Mouse (Mus musculus) frontal cortex, postnatal 10 days (tissue): Measurements from ENCODE around the gene Clip2.

Experiments
- DNase-seq, 2 experiments: peaks; one replicate each; pipeline ENCODE4 v3.0.0; 2022; ENCODE audit warnings: low spot score in 2 of 2, mixed read lengths in 1 of 2

Gene Clip2

DNA sequence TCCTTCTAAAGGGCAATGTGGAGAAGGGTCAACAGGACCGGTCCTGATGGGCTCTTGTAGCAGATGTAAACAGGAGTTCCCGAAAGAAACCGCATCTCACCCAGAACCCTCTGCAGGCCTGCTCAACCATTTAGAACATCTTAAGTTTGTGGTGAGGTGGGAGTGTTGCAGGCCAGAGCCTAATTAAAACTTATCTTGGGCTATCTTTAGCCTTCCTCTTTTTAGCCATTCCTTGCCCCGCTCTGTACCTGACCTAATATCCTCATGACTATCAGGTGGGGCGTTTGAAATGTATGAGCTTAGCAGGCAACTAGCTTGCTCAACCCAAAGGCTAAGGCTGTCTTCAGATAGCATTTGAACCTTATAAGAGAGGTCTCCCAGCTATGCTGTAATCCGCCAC, 13.5 kb upstream of the Clip2 start:
- no peak for DNase-seq

- DNase-seq: no peak
These were observed 12.0 kb upstream of the Clip2 start for GRCm38 (mm10) chr5:134564272-134564671.

GRCm38 (mm10) chr5:134560450-134561171, 8.4 kb upstream of the Clip2 start:
- no peak for DNase-seq

- DNase-seq: no peak
These were observed 7.8 kb upstream of the Clip2 start, which contains the start of gene Syna for GRCm38 (mm10) chr5:134560071-134560449. Gene Syna, minus strand, starts transcription at chr5:134560171.

- peak; percentile 80 to 85 for DNase-seq
These were observed 3.4 kb upstream of the Clip2 start for GRCm38 (mm10) chr5:134555463-134556164.

- no peak for DNase-seq
These were observed 1.8 kb upstream of the Clip2 start for GRCm38 (mm10) chr5:134553951-134554546.

- peak; percentile 63 to 73 for DNase-seq
These were observed 763 bp downstream of the Clip2 start for GRCm38 (mm10) chr5:134551233-134552109.

DNA sequence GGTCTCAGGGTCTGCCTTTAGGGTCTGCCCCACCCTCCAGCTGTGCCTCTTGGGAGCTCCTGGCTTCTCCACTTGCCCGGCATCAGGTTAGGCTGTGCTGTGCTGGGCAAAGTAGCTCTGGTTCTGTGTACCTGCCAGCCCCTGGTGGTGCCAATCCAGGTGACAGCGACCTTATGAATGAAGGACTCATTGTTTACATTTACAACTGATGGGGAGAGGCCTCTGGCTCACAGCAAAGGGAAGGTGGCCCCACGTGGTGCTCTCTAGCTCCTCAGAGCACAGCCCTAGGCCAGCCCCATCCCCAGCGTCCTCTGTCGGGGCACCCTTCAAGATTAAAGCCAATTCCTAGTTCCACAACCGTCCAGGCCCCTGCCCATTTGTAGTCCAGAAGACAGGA, 1.4 kb downstream of the Clip2 start:
- DNase-seq: no peak

DNA sequence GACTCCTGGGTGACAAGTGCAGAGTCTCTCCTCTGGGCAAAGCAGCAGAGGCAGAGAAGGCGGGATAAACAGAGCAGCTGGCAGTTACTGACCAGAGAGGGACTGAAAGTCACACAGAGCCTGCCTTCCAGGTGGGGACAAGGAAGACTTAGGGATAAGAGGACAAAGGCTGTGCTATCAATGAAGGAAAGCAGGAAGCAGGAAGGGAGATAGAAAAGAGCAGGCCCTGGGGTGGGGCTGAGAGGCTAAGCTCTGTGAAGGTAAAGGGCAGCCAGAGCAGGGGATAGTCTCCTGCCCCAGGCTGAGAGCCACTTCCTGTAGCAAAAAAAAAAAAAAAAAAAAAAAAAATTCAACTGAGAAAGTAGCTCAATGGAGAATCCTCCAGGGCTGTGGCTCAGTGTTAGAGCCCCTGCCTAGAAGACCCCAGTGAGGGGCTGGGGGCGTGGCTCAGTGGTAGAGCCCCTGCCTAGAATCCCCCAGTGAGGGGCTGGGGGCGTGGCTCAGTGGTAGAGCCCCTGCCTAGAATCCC, 2.5 kb downstream of the Clip2 start:
- DNase-seq: no peak

- DNase-seq: no peak
These were observed 3.9 kb downstream of the Clip2 start for GRCm38 (mm10) chr5:134548306-134548705.

DNA sequence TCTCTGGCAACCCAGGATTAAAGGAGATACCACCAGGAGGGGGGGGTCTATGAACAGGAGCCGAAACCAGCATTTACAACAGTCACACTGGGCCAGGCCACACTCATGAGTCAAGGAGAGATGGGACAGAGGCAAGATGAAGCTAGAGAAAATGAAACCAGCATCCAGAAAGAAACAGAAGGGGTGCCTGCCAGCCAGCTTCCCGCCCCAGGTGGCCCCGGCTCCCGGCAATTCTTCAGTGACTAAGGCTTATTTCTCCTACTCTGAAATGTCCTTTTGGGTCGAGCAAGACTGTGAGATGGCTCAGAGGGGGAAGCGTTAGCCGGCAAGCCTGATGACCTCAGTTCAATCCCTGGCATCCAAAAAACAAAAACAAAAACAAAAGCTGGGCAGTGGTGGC, 5.4 kb downstream of the Clip2 start:
- no peak for DNase-seq

- no peak for DNase-seq
These were observed 7.0 kb downstream of the Clip2 start for GRCm38 (mm10) chr5:134545242-134545629.

- DNase-seq: no peak
These were observed 7.6 kb downstream of the Clip2 start for GRCm38 (mm10) chr5:134544516-134545241.

GRCm38 (mm10) chr5:134541640-134542039, 10.6 kb downstream of the Clip2 start:
- no peak for DNase-seq

- DNase-seq: no peak
These were observed 11.4 kb downstream of the Clip2 start for GRCm38 (mm10) chr5:134540881-134541280.

DNA sequence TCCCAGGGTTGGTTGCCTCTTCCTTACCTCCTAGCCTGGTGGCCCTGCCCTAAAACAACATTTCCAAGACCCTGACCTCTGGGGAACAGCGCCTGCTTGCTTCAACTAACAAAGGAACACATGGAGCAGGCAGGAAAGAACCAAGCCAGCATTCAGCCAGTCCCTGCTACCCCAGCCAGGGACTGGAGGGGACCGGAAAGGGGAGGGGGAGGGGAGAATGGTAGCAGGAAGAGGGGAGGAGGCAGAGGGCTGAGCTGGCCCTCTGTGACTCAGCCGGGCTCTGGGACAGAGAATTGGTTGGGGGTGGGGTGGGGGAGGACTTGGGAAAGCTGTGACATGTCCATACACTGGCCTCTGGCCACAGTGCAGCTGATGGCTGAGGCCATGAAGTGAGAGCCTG, 12.3 kb downstream of the Clip2 start:
- no peak for DNase-seq

- no peak for DNase-seq
These were observed 16.2 kb downstream of the Clip2 start for GRCm38 (mm10) chr5:134536036-134536435.

- no peak for DNase-seq
These were observed 19.8 kb downstream of the Clip2 start for GRCm38 (mm10) chr5:134532417-134532816.

DNA sequence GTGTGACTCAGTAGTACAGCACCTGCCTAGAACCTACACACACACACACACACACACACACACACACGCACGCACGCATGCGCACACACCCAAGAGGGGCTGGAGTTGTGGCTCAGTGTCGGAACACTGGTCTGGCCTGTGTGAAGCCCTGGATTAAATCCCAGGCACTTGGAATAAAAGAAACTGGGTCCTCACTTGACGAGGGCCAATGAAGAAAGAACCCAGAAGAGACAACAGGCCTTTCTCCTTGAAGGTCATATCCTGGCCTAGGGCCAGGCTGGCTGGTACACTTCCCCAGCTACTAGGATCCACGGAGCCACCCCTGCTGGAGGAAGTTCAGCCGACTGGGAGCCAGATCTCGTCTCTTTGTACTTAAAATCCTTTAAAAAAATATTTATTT, 20.6 kb downstream of the Clip2 start:
- DNase-seq: peak; percentile 54 to 63

GRCm38 (mm10) chr5:134530830-134531229, 21.4 kb downstream of the Clip2 start:
- peak; percentile 69 to 75 for DNase-seq

- DNase-seq: no peak
These were observed 23.7 kb downstream of the Clip2 start for GRCm38 (mm10) chr5:134528488-134528887.
